Mouse (Mus musculus) c-Kit-positive CD71-negative TER-119-negative erythroid progenitor cells, embryonic 14.5 days (primary cell): ENCODE data around the gene Mrpl53.

ENCODE experiments used
- DNase-seq: peaks from one replicate; pipeline ENCODE4 v3.0.0-alpha.2; 2013; ENCODE audit warnings: low read depth

Gene Mrpl53

DNA sequence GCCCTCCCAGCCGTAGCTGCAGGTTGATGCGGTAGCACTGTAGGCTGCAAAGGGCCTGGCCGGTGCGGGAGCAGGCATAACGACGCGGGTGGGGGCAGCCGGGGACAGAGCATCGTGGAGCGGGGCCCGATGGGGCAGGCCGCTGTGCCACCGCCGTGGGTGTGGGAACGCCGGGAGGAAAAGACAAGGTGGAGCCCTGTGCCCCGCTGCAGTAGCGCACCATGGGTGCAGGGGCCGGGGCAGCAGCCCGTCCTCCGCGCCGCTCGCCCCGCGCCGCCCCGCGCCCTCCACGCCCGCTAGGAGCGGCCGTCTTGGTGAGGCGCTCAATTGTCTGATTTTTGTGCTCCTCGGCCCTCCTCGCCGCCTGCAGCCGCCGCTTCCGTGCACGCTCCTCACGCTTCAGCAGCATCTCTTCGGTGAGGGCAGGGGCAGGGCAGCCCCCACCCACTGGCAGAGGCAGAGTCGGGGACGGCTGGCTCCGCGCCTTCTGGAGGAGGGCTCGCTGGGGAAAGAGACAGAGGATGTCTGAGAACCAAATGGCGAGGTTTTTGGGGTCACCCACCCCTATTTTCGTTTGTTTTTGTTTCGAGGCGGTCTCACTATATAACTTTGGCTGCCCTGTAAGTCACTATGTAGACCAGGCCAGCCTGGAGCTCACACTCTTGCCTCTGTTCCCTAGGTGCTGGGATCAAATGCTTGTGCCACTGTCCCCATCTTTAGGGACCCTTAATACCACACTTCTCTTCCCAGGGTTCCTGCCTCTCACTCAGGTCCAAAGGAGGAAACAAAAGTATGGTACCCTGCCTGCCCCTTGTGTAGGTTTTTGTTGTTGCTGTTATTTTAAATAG lies 13.2 kb downstream of the Mrpl53 start:
- no peak for DNase-seq

DNA sequence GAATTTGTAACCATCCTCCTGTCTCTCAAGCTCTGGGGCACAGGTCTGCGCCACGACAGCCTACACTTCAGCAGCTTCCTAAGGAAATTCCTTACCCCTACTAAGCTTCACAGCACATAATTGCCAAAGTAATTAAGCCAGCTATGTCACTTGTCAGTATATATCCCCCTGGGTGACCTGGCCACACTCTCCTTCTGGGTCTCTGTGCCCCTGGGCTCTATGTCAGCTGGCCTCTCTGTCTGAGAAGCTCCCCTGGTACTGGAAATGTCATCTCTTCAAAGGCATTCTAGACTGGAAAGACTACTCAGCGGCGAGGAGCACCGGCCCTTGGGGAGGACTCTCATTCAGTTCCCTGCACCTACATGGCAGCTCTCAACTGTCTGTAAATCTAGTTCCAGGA lies 14.1 kb downstream of the Mrpl53 start:
- no peak for DNase-seq

DNA sequence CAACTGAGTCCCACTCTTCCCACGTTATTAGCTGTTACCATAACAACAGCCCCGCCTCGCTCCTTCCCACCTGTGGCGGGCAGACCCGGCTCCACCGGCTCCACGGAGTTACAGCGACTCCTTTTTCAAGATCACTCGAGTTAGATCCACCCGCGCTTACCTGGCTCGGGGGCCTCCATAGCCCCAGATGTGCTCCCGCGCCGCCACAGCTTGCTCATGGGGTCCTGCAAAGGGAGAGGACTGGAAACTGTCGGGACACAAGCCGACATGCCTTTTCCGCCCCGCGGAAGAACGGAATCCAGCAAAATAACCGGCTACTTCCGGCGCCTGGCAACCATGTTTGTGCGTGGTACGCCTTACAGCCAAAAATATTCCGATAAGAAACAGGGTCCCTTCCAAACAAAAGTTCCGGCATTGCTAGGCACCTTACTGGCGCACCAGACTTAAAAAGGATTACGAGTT lies 16.0 kb downstream of the Mrpl53 start:
- DNase-seq = peak; percentile 97

DNA sequence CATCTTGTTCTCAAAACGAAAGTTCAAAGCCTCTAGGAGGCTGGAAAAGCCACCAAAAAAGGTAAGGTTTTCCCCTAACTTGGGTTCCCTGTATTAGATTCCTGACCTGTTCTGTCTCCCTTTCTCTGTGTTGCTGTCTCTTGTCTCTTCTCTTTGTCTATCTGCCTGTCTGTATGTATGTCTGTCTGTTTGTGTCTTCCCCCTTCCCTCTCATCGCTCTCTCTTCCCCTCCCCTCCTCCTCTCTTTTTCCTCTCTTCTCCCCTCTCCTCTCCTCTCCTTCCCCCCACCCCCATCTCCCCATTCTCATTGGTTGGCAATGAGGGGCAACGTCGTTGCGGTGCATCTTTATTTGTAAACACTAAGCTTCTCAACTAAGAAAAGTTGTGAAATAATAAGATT lies 16.5 kb downstream of the Mrpl53 start, which contains the start of gene Ino80b:
TSS of gene Ino80b (minus strand) at position 101 of the 400 bp plus-strand sequence.
- DNase-seq = no peak

GRCm38 (mm10) chr6:83127419-83127818 lies 18.6 kb downstream of the Mrpl53 start:
- no peak for DNase-seq

- no peak for DNase-seq
These were observed 22.7 kb downstream of the Mrpl53 start for GRCm38 (mm10) chr6:83131469-83132034.

DNA sequence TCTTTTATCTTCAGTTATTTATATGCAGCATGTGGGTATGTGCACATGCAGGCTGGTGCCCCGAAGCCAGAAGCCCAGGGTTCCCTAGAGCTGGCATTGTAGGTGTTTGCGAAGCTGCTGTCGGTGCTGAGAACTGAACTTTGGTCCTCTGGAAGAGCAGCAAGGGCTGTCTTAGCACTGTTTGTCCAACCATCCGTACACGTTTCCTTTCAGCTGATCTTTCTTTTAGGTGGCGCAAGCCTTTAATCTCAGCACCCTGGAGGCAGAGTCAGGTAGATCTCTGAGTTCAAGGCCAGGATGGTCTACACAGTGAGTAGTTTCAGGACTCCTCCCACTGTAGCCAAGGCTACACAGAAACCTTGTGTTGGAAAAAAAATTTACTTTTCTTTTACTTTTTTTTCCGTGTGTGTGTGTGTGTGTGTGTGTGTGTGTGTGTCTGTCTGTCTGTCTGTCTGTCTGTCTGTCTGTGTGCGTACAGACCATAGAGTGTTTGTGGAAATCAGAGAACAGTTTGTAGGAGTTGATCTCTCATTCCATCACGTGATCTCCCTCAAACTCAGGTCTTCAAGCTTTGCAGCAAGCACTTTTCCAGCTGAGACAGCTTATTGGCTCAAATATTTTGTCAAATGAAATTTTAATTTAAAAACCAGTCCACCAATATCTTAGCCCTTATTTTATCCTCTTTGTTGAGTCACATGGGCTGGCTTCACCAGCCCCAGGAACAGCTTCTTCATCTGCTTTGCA lies 23.5 kb downstream of the Mrpl53 start:
- no peak for DNase-seq

DNA sequence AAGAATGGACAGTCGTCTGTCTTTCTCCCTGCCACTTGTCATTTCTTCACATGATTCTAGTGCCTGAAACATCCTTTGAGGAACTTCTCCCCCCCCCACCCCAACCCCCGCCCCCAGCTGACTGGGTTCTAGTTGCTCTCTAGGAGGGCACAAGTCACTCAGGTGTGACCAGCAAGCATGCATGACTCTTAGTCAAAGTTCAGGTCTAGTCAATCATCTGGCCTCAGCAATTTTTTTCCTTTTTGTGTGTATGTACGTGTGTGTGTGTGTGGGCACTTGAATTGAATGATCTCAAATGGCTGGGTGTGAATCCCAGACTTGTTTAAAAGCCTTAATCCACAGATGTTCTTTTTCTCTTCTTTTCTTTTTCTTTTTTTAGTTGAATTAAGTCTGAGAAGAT lies 25.4 kb downstream of the Mrpl53 start:
- no peak for DNase-seq

- no peak for DNase-seq
These were observed 26.2 kb downstream of the Mrpl53 start, which contains the start of gene Rtkn for GRCm38 (mm10) chr6:83134951-83135513. Gene Rtkn (plus strand): TSS chr6:83135463.

- DNase-seq = no peak
These were observed 26.8 kb downstream of the Mrpl53 start for GRCm38 (mm10) chr6:83135571-83136161.

- DNase-seq = no peak
These were observed 27.5 kb downstream of the Mrpl53 start for GRCm38 (mm10) chr6:83136291-83136880.

GRCm38 (mm10) chr6:83136881-83137575 lies 28.2 kb downstream of the Mrpl53 start:
- no peak for DNase-seq

- no peak for DNase-seq
These were observed 28.7 kb downstream of the Mrpl53 start for GRCm38 (mm10) chr6:83137576-83137950.

- DNase-seq = no peak
These were observed 29.2 kb downstream of the Mrpl53 start for GRCm38 (mm10) chr6:83138056-83138455.

GRCm38 (mm10) chr6:83140044-83140443 lies 31.2 kb downstream of the Mrpl53 start:
- DNase-seq = no peak

- DNase-seq = no peak
These were observed 32.8 kb downstream of the Mrpl53 start for GRCm38 (mm10) chr6:83141636-83142035.

DNA sequence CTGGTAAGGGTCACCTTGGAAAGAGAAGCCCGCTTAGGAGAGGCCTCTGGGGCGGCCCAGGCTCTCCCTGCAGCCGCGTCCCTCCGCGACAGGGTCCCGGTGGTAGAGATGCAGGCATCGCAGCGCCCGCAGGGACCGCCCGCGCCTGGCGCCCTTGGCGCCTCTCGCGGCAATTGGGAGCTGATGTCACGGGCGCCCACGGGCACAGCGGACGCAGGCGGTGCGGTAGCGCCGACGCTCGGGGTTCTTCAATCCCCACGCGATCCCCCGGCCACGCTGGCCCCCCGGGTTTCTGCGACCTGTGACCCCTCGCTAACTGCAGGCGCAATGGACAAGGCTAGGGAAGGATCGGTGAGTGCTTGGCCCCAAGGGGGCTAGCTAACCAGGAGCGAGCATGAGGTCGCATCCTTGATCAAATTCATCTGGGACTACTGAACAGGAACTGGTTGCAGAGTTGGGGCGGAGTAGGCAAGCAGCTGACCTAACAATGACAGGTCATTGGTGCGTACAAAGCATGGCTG lies 33.4 kb downstream of the Mrpl53 start:
- no peak for DNase-seq

- no peak for DNase-seq
These were observed 34.0 kb downstream of the Mrpl53 start for GRCm38 (mm10) chr6:83142886-83143285.

DNA sequence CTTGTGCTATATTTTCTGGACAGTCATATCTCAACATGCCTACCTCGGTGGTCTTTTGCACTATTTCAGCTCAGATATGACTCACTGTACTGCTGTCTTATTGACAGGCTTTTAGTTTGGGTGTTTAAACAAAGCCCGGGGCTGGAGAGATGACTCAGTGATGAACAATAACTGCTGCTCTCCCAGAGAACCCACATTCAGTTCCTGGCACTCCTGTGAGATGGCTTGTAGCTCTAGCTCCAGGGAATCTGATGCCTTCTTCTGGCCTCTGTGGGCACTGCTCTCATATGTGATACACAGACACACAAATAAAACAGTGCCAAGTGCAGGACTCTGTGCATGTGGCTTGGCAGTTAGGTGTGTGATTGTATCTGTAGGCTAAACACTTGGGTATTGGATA lies 36.4 kb downstream of the Mrpl53 start:
- no peak for DNase-seq

DNA sequence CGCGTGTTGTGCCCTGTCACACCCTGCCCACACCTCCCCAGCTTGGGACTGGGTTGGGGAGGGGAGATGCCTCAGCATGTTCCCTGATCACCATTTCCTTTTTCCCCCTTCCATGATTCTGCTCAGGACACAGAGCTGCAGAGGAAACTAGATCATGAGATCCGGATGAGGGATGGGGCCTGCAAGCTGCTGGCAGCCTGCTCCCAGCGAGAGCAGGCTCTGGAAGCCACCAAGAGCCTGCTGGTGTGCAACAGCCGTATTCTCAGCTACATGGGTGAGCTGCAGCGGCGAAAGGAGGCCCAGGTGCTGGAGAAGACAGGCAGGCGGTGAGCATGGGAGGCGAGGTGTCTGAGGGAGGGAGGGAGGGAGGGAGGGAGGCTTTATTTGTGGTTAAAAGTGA lies 37.0 kb downstream of the Mrpl53 start:
- no peak for DNase-seq

GRCm38 (mm10) chr6:83147280-83147679 lies 38.4 kb downstream of the Mrpl53 start:
- no peak for DNase-seq
